Mouse (Mus musculus): Measurements from ENCODE around the gene Cpa2. TPM values are rescaled to one million over a fixed set of nuclear protein-coding genes. Genes with fewer than 3 reads are reported as not detected.

Gene Cpa2
- 4.0 TPM in 2 replicates for polyA plus RNA-seq (2014; fragmentation: Nextera tagmentation; extraction: Ambion mirVana)

DNA sequence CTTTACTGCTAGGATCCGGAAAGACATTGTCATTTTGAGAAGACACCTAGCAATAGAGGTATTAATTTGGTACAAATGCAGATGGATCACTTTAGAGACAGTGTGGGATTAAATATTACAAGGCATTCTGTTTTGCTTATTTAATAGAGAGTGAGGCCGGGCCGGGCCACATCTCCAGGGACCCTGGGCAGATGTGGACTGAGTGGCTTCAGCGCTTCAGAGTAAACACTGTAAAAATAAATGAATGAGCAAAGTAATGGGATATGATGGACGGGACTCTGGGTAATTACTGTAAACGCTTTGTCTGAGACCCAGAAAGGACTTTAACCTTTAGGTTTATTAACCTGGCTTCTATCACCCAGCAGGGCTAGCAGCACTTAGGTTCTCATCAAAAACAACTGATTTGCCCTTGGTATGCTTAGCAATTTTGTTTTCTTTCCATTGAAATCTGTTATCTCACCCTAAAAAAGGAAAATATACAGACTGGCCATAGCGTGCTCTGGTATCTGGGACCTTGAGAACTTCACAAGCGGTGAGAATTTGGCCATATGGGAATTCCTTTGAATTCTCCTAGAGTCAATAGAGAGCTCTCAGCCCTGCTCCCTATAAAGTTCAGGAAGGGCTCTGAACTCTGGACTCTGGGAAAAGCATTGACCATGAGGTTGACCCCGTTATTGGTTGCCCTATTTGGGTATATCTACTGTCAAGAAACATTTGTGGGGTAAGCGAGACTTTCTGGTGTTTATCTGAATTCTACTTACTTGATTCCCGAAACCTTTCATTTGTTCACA, at the start of gene Cpa2:
Gene Cpa2, plus strand, starts transcription at position 574 of the 791 bp plus-strand sequence.
- ATAC-seq (replicated peaks; ENCODE audit: low FRiP score) = no peak
- 84% methylated on average over 11 of the region's 11 CpGs for WGBS
- Histone ChIP-seq H3K9me3 (ENCODE audit: control insufficient read depth, low read length) (no peaks in the 10 kb centered on the region), H3K27ac (ENCODE audit: low read depth, low read length) (no peak within 1 kb of the TSS), H3K4me3 (ENCODE audit: low read depth, low read length) (no peak within 1 kb of the TSS), H3K27me3 (ENCODE audit: control insufficient read depth, insufficient read depth, low read length) (no peaks in the 10 kb centered on the region), H3K4me1 (replicated peaks; ENCODE audit: control insufficient read depth, insufficient read depth, low read length) (peaks cover 6% of the 10 kb centered on the region), H3K4me2 (ENCODE audit: low read depth, low read length, severe bottlenecking) (no peak within 1 kb of the TSS), H3K36me3 (ENCODE audit: control insufficient read depth, insufficient read depth, low read length) (no peaks in the 10 kb centered on the region), H3K9ac (ENCODE audit: low read length) (no peak within 1 kb of the TSS)
- DNase-seq (ENCODE audit: low spot score) = peak; percentile 13

DNA sequence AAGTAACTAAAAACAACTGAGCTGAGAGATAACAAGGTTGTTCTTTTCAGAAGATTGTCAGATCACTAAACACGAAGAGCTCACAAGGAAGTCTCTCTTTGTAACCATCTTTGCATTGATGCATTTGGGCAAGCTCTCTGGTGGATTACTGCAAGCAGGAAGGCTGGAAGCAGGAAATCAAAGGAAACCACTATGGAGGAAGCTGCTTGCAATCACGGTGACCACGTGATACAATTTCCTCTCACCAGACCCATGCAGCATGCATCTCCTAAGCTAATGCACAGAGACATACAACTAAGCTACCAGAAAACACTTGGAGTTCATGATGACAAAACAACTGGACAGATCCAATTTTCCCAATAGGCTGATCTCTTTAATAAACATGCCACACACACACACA, 42.3 kb upstream of the Cpa2 start:
- Histone ChIP-seq H3K36me3 (ENCODE audit: control insufficient read depth, insufficient read depth, low read length) (no peaks in the 10 kb centered on the region; the same call in 1 of the 2 replicates), H3K9ac (ENCODE audit: low read length) (no peak overlapping the region), H3K27me3 (ENCODE audit: control insufficient read depth, insufficient read depth, low read length) (no peaks in the 10 kb centered on the region), H3K4me2 (ENCODE audit: low read depth, low read length, severe bottlenecking) (no peak overlapping the region), H3K4me3 (ENCODE audit: low read depth, low read length) (no peak overlapping the region), H3K9me3 (ENCODE audit: control insufficient read depth, low read length) (no peaks in the 10 kb centered on the region), H3K27ac (ENCODE audit: low read depth, low read length) (no peak overlapping the region), H3K4me1 (replicated peaks; ENCODE audit: control insufficient read depth, insufficient read depth, low read length) (no peaks in the 10 kb centered on the region)
- DNase-seq (ENCODE audit: low spot score) = no peak
- 90% methylated on average over 3 of the region's 3 CpGs for WGBS
- ATAC-seq (replicated peaks; ENCODE audit: low FRiP score) = no peak

DNA sequence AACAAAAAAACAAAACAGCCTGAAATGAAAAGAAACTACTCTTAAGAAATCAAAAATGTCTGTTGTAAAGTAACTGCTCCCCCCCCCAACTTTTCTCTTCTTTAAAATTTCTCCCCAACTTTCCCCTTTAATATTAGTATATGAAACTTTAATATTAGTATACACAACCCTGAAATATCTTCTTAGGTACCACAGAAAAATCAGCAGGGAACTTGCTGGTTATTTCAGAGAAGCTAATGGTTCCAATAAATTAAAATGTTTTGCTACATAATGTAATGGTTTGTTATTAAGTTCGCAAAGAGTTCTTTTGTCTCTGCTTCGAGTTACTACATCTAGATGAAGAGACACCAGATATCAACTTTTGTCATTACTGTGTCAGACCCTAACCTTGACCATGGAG, 32.6 kb upstream of the Cpa2 start:
- H3K36me3 ChIP-seq (ENCODE audit: control insufficient read depth, insufficient read depth, low read length) = peaks cover 9% of the 10 kb centered on the region
- H3K4me1 ChIP-seq (replicated peaks; ENCODE audit: control insufficient read depth, insufficient read depth, low read length) = peaks cover 4% of the 10 kb centered on the region; the same call in 1 of the 2 replicates
- DNase-seq (ENCODE audit: low spot score) = no peak
- H3K9me3 ChIP-seq (ENCODE audit: control insufficient read depth, low read length) = no peaks in the 10 kb centered on the region
- peak overlapping the region; percentile 77 for H3K4me2 ChIP-seq (ENCODE audit: low read depth, low read length, severe bottlenecking)
- H3K27me3 ChIP-seq (ENCODE audit: control insufficient read depth, insufficient read depth, low read length) = no peaks in the 10 kb centered on the region
- H3K4me3 ChIP-seq (ENCODE audit: low read depth, low read length) = peak overlapping the region; percentile 53
- no peak for ATAC-seq (replicated peaks; ENCODE audit: low FRiP score)
- peak overlapping the region; percentile 97 for H3K27ac ChIP-seq (ENCODE audit: low read depth, low read length)
- peak overlapping the region; percentile 95 for H3K9ac ChIP-seq (ENCODE audit: low read length)
- WGBS = 5% methylated on average over 2 of the region's 2 CpGs

DNA sequence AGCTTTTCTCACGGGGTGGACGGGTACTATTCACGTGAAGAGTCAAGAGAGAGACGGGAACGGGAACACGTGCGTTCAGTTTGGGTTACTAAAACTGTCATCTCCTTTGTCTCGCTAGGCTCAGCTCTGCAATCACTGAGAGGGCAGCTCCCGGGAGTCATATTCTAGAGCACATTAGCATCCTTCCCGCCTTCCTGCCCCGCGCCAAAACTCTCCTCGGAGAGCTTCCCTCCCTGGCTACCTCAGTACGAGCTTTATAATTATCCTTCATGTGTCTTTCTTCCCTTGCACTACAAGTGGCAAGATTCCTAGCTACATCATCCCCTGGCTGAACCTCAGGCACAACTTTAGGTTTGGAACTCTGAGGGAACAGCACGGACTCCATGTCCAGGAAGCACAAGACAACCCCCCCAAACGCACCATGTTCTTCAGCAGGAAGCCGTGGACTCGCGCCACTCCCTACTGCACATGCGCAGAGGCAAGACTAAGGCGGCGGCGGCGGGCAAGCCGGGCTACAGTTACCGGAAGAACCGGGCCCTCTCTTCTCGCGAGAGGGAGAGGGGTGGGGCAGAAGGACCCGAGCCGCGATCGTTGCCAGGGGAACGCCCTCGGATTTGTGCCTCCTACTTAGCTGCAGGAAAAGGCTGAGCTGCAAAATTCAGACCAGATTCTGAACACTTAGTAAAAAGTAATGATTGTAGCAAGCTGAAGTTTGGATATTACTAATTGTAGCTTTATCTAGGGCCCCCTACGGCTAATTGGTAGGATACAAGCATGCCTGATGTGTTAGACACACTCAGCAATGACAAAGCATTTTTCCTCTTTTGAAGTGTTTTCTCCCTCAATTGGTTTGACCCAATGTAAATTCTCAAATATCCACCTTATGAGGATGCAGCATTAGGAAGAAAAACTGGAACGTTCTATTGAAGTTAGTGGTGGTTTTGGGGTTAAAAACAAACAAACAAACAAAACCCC, 31.8 kb upstream of the Cpa2 start, which contains the start of the genes Tmem209 and Ssmem1:
Gene Tmem209, minus strand, starts transcription at position 519 of the 975 bp plus-strand sequence.
Gene Ssmem1, plus strand, starts transcription at position 585 of the 975 bp plus-strand sequence.
- whole genome bisulfite sequencing = under 1% methylated on average over 37 of the region's 37 CpGs
- ATAC-seq (replicated peaks; ENCODE audit: low FRiP score) (peak; percentile 97), DNase-seq (ENCODE audit: low spot score) (peak; percentile 100)
- peak within 1 kb of the TSS; percentile 97 for H3K27ac ChIP-seq (ENCODE audit: low read depth, low read length)
- H3K9me3 ChIP-seq (ENCODE audit: control insufficient read depth, low read length) = no peaks in the 10 kb centered on the region
- peak within 1 kb of the TSS; percentile 95 for H3K9ac ChIP-seq (ENCODE audit: low read length)
- H3K27me3 ChIP-seq (ENCODE audit: control insufficient read depth, insufficient read depth, low read length) = no peaks in the 10 kb centered on the region
- peak within 1 kb of the TSS; percentile 53 for H3K4me3 ChIP-seq (ENCODE audit: low read depth, low read length)
- H3K36me3 ChIP-seq (ENCODE audit: control insufficient read depth, insufficient read depth, low read length) = peaks cover 9% of the 10 kb centered on the region
- H3K4me1 ChIP-seq (replicated peaks; ENCODE audit: control insufficient read depth, insufficient read depth, low read length) = peaks cover 9% of the 10 kb centered on the region; the same call in 1 of the 2 replicates
- H3K4me2 ChIP-seq (ENCODE audit: low read depth, low read length, severe bottlenecking) = peak within 1 kb of the TSS; percentile 77

DNA sequence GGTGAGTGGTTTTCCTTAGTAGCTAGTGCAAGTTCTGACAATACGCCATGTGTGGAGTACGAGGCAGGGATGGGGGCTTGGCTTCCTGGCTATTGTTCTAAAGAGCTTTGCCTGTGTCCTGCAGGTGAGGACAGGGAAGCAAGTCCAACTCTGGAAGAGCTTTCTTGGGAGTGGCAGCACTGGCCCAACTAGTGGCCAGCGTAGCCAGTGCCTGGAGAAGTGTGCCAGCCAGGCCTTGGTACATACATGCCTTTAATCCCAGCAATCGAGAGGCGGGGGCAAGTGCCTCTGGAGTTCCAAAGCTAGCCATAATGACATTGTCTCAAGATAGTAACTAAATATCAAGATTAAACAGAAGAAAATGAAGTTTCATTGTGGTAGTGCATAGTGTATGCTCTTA, 31.1 kb upstream of the Cpa2 start:
- ATAC-seq (replicated peaks; ENCODE audit: low FRiP score) = peak; percentile 42
- no peaks in the 10 kb centered on the region for H3K9me3 ChIP-seq (ENCODE audit: control insufficient read depth, low read length)
- H3K9ac ChIP-seq (ENCODE audit: low read length) = peak overlapping the region; percentile 52; the same call in 1 of the 2 replicates
- DNase-seq (ENCODE audit: low spot score) = no peak
- H3K4me1 ChIP-seq (replicated peaks; ENCODE audit: control insufficient read depth, insufficient read depth, low read length) = peaks cover 9% of the 10 kb centered on the region; the same call in 1 of the 2 replicates
- H3K27me3 ChIP-seq (ENCODE audit: control insufficient read depth, insufficient read depth, low read length) = no peaks in the 10 kb centered on the region
- 54% methylated on average over 5 of the region's 5 CpGs for WGBS
- H3K27ac ChIP-seq (ENCODE audit: low read depth, low read length) = peak overlapping the region; percentile 94
- H3K4me2 ChIP-seq (ENCODE audit: low read depth, low read length, severe bottlenecking) = peak overlapping the region; percentile 77; the same call in 1 of the 2 replicates
- H3K4me3 ChIP-seq (ENCODE audit: low read depth, low read length) = no peak overlapping the region
- peaks cover 9% of the 10 kb centered on the region for H3K36me3 ChIP-seq (ENCODE audit: control insufficient read depth, insufficient read depth, low read length)

DNA sequence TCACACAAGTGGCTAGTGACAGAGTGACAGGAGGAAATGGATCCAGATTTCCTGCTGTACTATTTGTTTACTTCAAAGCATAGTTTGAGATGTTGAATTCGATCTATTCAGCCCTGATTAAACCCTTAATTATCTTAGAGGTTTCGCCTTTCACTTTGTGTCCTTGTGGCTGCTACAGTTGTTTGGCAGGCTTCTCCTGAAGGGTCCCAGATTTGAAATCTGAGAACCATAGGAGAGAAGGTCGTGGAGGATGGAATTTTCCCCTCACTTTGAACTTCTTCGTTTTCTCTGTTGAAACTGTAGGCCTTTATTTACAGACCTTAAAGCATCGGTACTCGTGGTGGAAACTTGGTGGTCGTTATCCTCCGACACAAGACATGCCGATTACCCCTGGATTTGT, 27.1 kb upstream of the Cpa2 start:
- Histone ChIP-seq H3K9ac (ENCODE audit: low read length) (no peak overlapping the region), H3K9me3 (ENCODE audit: control insufficient read depth, low read length) (no peaks in the 10 kb centered on the region), H3K27me3 (ENCODE audit: control insufficient read depth, insufficient read depth, low read length) (no peaks in the 10 kb centered on the region), H3K27ac (ENCODE audit: low read depth, low read length) (no peak overlapping the region), H3K4me2 (ENCODE audit: low read depth, low read length, severe bottlenecking) (no peak overlapping the region), H3K36me3 (ENCODE audit: control insufficient read depth, insufficient read depth, low read length) (no peaks in the 10 kb centered on the region), H3K4me3 (ENCODE audit: low read depth, low read length) (no peak overlapping the region), H3K4me1 (replicated peaks; ENCODE audit: control insufficient read depth, insufficient read depth, low read length) (peaks cover 9% of the 10 kb centered on the region; the same call in 1 of the 2 replicates)
- WGBS = 15% methylated on average over 9 of the region's 9 CpGs
- DNase-seq (ENCODE audit: low spot score) = no peak
- no peak for ATAC-seq (replicated peaks; ENCODE audit: low FRiP score)

DNA sequence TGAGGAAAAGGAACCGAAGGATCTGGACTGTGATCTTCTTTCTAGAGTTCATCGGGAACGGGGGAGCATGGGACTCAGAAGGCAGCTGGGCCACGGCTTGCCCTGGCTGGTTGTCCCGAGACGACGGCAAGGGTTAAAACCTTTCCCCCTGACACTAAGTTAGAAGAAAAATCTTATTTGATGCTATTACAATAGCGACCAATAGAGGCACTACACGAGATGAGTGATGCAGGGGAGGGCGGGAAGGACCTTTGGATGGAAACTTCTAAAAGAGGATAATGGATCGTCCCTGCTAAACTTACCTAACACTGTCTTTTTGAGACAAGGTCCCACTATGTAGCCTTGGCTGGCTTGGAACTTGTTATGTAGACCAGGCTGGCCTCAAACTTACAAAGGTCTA, 21.0 kb upstream of the Cpa2 start:
- no peaks in the 10 kb centered on the region for H3K27me3 ChIP-seq (ENCODE audit: control insufficient read depth, insufficient read depth, low read length)
- no peak overlapping the region for H3K9ac ChIP-seq (ENCODE audit: low read length)
- H3K9me3 ChIP-seq (ENCODE audit: control insufficient read depth, low read length) = no peaks in the 10 kb centered on the region
- no peak overlapping the region for H3K27ac ChIP-seq (ENCODE audit: low read depth, low read length)
- H3K4me1 ChIP-seq (replicated peaks; ENCODE audit: control insufficient read depth, insufficient read depth, low read length) = peaks cover 4% of the 10 kb centered on the region; the same call in 1 of the 2 replicates
- ATAC-seq (replicated peaks; ENCODE audit: low FRiP score) (no peak), DNase-seq (ENCODE audit: low spot score) (no peak)
- H3K4me3 ChIP-seq (ENCODE audit: low read depth, low read length) = no peak overlapping the region
- WGBS = 69% methylated on average over 11 of the region's 11 CpGs
- H3K4me2 ChIP-seq (ENCODE audit: low read depth, low read length, severe bottlenecking) = no peak overlapping the region
- H3K36me3 ChIP-seq (ENCODE audit: control insufficient read depth, insufficient read depth, low read length) = no peaks in the 10 kb centered on the region
